Mouse (Mus musculus) A20 (cell line): ENCODE data around the gene 4930544D05Rik.

Experiments
- DNase-seq: peaks from one replicate; pipeline ENCODE4 v3.0.0-alpha.2; 2011; ENCODE audit warnings: low read depth, low spot score

The 4930544D05Rik gene

DNA sequence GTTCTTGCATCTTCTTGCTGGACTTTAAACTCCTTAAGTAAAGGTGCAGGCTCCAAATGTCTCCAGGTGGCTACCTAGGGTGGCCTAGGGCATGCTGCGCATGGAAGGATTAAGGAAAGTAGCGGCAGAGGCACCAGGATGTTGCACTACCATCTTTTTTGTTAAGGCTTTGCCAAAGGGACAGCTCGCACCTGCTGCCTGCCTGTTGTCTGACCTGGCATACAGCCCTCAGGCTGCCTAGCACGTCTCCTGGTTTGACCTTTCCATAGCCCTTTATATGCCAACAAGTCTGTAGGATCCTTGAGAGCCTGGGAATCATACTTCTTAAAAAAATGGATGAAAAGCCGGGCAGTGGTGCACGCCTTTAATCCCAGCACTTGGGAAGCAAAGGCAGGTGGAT lies 27.4 kb downstream of the 4930544D05Rik start:
- no peak for DNase-seq

DNA sequence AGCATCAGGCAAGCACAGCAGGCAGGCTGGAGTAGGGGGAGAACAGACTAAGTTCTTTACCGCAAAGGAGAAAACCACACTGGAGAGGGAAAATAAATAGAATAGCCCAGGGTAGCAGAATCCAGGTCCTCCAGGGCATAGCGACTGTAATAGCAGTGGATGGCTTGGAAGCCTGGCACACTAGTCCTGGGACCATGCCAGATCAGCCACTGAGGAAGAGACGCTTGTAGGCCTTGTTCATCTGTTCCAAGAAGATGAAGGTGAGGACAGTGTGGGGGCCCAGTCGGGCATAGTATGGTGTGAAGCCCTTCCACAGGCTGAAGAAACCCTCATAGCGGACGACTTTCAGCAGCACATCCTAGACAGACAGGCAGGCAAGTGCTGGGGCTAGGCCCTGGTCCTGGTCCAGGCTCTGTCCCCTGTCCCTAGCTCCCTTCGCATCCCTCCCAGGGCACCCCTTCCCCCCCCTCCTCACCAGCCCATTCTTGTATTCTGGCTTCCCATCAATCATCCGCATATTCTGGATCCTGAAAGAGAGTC lies 29.0 kb downstream of the 4930544D05Rik start:
- DNase-seq = no peak

DNA sequence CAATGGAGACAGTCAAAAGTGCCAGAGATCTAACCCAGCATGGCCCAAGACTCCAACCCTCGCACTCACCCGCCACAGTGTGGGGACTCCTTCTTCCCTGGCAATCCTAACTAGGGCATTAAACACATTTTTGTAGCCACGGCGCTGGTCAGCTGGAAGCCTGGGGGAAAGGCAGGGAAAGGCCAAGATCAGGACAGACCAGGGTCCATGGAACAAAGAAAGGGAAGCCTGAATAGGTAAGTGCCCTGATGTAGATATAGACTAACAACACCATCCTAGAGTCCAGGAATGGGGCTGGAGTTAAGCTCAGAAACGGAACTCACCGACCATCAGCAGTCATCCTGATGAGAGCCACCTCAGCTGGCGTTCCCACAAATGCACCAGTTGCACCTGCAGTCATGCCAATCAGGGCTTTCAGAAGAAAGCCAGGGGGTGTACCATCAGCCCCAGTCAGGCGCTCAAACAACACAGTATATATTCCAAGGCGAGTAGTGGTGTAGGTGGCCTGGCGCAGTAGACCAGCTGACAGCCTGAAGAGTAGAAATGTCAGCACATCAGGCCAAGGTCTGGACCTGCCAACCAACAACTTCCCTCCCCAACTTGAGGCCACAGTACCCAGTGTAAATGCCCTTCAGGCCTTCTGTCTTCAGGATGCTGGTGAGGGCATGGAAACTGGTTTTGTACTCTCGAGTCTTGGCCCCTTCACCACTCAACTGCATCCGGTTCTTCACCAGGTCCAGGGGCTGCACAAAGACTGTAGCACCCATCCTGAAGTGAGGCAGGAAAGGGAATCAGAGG lies 30.0 kb downstream of the 4930544D05Rik start:
- no peak for DNase-seq

DNA sequence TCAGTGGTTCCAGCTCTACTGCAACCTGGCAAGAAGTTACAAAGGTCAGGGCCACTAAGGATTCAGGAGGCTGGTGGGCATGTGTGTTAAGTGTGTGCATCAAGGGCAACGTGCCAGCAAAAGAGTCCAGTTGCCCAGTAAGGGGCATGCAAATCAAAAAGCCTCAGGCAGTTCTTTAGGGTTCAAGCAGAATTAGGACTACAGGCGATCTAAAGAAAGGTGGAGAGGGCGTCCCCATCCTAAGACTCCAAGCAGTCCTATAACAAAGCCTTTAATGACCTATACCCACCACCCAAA lies 30.6 kb downstream of the 4930544D05Rik start:
- no peak for DNase-seq

DNA sequence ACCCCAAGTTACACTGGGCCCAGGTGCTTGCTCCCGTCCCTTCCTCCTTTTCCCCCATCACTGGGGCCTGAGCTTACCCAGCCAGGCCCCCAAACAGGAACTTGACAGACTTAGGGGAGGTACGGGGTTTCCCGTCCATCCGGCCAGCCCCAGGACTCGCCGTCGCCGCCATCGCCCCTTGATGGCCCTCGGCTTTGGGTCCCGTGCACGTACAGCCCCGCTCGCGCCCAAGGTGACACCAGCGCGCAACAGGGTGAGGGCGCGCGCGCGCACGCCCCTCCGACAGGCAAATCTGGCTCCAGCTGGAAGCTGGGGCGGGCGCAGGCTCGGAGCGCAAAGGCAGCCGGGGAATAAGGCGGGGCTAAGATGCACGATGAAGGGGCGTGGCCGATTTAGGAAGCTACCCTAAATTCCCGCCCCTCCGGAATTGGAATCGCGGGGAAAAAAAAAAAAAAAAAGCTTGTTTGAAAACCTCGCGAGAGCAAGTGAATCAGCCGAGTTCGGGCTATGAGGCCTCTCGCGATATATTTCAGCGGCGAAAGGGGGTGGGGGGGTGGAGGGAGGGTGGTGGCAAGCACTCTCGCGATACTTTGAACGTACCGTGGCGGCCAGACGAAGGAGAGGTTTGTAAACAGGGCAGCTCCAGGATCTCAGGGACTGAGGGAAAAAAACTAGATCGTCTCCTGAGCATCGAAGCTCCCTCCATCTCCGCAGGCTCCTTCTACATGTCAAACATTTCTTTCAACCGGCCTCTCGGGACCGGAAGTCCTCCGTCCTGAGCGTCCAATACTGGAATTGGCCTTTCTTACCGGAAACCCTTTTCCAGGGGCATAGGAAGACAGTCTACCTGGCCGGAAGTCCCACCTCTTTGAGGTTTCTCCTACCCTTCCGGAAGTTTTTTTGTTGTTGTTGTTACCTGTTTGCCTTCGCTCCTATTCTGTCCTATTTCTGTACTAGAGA lies 31.3 kb downstream of the 4930544D05Rik start, which contains the start of the genes Rnf167 and Slc25a11:
Gene Rnf167 (plus strand): TSS at position 545 of the 960 bp plus-strand sequence.
Gene Slc25a11 (minus strand): TSS at position 789 of the 960 bp plus-strand sequence.
- DNase-seq = peak; percentile 100

DNA sequence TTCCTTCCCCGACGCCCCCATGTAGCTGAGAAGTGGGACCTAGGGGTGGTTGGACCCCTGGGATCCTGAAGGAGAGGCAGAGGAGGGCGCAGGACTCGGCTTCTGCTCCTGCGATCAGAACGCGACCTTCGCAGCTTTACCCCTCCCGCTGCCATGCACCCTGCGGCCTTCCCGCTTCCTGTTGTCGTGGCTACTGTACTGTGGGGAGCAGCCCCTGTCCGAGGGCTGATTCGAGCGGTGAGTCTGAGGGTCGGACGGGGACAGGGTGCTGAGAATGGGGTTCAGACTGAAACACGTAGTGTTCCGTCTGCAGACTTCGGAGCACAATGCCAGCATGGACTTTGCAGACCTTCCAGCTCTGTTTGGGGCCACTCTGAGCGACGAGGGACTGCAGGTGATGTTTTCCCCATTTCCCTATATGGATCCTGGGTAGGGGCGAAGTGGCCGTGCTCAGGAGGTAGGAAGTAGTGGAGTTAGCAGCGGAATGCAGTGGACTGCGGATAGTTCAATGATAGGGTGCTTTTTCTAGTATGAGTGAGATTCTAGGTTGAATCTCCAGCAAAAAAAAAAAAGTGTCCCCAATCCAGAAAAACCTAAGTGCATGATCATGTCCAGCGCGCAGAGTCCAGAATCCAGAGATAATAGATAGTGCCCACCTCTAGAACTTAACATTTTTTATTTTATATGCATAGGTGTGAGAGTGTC lies 32.2 kb downstream of the 4930544D05Rik start:
- no peak for DNase-seq

DNA sequence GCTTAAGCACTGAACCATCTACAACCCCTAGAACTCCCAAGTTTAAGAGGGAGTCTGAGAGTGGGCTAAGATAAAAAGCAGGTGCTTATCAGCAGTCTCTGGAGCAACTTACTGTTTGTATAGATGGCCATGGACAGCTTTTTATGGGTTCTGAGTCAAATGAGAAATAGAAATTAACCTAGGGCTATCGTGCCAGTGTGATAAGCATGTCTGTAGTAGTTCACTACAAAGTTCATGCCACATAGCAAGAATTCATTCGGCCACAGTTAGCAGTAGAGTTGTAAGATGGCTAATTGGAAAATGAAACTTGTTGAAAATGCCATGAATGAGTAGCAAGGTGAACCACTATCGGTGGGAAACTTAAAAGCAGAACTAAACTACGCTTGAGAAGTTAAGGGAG lies 32.9 kb downstream of the 4930544D05Rik start:
- peak; percentile 76 for DNase-seq

DNA sequence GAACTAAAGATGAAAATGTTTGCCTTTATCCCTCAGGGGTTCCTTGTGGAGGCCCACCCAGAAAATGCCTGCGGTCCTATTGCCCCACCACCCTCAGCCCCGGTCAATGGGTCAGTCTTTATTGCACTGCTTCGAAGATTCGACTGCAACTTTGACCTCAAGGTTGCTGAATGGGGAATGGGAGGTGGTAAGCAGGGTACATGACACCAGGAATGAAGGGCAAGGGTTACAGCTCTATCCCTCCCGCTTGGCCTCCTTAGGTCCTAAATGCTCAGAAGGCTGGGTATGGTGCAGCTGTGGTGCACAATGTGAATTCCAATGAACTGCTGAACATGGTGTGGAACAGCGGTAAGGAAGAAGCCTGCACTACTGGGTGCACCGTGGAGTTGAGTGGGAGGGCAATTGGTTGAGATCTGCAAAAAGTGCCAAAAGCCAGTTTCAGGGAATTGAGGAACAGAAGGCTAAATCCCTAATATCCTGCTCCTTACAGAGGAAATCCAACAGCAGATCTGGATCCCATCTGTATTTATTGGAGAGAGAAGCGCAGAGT lies 33.6 kb downstream of the 4930544D05Rik start:
- no peak for DNase-seq

DNA sequence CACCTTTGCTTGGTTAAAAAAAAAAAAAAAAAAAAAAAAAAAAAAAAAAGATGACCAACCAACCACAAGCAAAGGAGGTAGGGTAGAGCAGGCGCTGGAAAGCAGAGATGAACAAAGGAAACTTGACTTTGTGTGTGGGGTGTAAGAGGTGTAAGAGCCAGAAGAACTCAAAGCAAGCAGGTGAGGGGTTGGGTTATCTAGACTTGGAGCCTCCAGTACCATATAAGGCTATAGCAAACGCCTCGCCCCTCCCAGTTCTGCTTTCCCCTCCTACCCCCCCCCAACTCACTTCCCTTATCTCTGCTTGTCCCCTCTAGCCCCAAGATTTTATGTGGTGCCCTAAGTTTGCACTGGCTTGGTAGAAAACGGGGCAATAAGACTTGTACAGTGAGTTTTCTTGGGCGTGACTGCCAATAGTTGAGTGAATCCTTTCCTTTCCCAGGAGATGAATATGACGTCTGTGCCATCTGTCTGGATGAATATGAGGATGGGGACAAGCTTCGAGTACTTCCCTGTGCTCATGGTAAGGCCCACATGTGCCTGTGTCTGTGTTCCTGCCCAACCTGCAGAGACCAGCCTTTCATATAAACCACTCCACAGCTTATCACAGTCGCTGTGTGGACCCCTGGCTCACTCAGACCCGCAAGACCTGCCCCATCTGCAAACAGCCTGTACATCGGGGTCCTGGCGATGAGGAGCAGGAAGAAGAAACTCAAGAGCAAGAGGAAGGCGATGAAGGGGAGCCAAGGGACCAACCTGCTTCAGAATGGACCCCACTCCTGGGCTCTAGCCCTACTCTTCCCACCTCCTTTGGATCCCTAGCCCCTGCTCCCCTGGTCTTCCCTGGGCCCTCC lies 34.9 kb downstream of the 4930544D05Rik start:
- peak; percentile 91 for DNase-seq

DNA sequence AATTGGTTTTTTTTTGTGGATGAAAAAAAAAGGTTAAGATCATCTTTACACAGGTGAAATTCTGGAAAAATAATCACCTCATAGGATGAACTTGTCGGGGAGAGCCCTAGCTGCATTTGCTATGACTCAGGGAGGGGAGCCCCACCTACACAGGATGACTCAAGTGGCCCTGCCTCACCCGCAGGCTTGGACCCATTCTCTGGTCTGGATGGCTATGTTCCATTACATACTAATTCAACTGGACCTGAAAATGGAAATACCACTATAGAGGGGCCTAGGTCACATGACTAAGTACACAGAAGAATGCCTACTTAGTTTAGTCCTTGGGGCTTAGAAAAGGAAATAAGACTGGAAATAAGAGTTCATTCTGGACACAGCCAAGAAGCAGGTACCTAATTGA lies 35.7 kb downstream of the 4930544D05Rik start:
- DNase-seq = peak; percentile 47

DNA sequence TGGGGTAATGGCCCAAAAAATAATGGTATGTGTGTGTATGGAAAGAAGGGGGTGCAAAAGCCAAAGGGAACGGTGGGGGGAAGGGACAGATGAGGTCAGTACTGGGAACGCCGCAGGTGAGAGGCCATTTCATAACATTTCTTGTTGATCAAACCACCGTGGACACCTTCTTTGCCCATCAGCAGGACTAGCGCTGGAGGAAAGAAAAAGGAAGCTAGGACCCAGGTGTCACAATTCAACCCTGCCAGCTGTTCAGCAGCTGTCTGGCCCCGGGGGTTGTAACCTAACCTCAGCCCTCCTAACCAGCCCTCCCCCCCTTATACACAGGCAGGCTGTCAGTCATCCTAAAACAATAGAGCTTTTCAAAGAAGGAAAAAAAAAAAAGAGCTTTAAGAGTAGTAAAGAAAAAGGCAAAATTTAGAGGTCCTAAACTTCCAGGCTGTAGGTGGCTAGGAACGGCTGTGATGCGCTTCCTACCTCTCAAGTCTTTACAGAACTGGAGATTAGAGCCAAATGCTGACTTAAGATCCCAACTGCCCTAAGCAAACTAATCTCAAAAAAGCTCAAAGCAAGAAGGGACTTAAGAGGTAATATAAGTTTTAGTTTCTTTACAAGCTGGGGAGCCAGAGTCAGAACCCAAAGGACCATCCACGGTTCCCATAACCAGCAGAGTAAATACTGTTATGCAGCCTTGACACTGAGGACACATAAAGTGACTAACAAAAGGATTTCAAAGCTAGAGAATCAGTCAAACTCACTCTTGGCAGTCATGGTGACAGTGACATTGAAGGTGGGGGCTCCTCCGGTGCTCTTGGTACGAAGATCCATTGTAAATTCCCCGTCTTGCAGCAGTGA lies 36.6 kb downstream of the 4930544D05Rik start:
- DNase-seq = peak; percentile 84

DNA sequence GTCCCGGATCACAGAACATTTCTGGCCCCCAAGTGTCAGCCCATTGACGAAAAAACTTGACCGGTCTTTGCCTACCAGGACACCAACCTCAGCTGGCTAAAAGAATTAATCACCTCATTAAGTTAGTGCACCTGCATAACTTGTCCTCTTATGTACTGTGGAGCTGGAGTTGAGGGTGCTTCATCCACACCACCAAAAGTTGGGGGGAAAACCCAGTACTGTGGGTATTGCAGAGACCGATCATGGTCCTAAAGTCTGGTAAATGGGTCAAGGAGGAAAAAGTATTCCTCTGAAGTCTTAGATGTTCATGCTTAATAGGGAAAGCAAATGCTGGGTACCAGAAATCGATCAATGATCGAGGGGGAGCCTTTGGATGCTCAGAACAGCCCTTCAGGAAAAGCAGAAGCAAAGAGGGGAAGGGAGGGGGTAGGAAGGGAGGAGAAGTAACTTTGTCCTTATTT lies 37.3 kb downstream of the 4930544D05Rik start:
- no peak for DNase-seq

DNA sequence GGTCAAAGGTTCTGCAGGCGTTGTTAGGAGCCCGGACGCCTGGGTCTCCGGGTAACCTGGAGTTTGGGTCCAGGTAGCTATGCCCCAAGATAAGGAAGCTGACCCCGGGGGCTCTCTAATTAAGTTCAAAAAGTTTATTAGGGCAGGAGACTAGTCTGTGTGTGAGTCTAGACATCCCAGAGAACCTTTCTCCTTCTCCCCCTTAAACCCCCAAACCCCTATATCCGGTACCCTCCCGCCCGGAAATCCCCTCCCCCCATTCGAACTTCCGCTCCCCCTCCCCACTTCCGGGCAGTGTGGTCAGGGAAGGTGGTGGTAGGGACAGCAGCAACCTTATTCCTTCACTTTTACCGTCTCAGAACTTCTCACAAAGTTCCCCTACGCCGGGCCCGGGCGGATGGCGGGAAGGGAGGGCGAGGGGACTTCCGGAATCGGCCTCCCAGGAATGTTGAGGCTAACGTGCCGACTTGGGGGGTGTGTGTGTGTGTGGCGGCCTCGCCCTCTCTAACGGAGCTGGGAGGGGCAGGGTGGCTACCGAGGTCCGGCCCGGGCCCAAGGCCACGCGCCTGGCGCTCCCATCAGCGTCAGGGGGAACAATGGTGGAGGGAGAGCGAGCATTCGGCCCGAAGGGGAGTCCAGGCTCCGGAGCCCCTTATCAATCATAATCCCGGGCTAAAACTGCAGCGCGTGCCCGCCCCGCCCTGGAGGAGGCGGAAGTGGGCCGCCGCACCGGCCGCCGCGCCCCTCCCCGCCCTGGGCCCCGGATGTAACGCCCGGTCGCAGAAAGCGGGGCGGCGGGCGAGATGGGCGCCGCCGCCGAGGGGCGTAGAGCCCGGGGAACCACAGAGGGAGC lies 37.9 kb downstream of the 4930544D05Rik start:
- DNase-seq = peak; percentile 89

DNA sequence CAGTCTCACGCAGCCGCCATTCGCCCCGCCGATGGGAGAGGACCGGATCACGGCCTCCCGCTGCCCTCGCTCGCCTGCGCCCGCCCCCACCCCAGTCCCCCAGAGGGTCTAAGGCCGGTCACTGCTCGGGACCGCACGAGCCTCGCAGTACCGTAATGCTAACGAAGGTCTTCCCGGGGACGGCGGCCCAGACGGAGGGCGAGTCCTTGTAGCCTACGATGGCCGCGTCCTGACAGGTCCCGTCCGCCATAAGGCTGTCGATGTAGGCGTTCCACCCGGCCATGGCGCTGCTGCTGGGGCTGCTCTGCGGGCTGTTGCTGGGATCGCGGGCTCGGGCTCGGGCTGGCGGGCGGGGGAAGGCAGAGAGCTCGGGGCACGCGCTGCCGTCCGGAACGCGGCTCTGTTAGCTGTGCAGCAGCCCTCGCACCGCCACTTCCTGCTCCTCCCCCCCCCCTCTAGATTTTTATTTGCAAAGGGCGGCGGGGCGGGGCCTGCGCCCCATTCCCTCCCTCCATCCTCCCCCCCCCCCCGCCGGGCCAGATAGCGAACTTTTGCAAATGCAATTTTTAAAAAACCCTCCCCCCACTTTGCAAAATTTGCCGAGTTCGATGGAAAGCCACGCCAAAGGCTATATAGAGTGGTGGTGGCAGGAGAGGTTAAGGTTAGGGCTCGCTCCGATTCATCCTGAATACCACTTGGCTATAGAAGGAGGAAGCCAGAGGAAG lies 38.7 kb downstream of the 4930544D05Rik start, which contains the start of gene Pfn1:
Gene Pfn1 (minus strand): TSS at position 447 of the 725 bp plus-strand sequence.
- DNase-seq = peak; percentile 94

DNA sequence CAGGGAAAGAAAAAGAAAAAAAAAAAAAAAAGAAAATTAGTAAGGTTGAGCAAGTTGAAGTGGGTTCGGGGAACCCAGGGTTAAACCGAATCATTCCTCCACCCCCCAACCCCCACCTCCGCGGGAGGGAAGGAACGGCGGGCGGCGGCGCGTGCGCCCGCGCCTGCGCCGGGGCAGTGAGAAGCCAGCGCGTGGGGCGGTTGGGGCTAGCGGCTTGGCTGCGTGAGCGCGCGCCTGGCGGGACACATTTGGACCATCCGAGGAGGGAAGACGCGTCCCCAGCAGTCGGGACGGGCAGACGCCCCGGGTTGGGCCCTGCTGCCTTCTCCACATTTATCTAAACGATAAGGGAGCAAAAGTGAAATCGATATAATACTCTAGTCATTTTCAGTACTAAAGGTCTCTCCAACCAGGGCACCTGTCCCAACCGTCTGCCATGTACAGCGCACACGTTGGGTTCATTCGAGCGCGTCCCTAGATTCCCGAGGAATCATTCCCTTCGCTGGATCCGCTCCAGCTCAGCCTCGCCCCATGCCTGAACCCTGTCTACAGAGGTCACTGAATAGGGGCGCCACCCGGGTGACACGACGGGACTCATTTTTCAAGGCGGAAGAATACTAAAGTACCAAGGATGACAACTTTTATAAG lies 39.4 kb downstream of the 4930544D05Rik start:
- peak; percentile 92 for DNase-seq

DNA sequence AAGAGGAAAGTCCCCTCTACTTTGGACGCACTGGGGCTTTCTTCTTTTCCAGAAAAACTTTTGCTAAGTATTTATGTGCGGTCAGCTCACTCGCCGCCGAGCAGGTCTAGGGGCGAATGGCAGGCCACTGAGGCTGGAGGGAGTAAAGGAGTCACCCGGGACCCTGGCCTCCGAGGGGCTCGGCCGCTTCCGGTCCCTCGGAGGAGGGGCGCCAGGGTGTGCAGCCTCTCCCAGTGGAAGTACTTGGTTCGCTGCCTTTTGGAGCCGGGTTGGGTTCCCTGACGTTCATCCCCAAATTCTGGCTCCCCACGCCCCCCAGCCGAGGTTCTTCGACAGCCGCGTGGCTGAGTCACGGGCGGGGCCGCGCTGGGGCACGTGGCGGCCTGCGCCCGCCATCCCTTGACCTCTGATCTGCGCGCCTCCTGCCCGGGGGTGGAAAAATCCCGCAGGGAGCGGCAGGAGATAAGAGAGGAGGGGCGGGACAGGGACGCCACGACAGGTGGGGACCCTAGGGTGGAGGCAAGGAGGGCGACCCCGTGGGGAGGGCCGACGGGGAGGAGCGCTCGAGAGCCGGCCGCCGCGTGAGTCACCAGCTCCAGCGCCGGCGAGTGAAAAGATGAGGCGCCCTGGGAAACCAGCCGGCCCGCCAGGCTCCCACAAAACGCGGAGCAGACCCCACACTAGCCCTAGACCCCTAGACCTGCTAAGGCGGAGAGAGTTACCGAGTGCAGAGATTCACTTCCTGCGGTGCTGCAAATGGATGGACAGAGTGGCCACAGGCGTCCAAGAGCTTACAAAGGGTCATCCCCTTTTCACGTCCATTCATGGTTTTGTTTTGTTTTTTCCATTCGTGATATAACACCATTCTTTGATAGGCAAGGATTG lies 40.2 kb downstream of the 4930544D05Rik start:
- peak; percentile 92 for DNase-seq
